Mouse (Mus musculus): ENCODE results near the gene Ift122.
"Not testable (repeated sequence)": the region's sequence is repeated elsewhere in the genome, so short reads cannot be mapped to it uniquely, and the experiment has no call there.

The Ift122 gene

DNA sequence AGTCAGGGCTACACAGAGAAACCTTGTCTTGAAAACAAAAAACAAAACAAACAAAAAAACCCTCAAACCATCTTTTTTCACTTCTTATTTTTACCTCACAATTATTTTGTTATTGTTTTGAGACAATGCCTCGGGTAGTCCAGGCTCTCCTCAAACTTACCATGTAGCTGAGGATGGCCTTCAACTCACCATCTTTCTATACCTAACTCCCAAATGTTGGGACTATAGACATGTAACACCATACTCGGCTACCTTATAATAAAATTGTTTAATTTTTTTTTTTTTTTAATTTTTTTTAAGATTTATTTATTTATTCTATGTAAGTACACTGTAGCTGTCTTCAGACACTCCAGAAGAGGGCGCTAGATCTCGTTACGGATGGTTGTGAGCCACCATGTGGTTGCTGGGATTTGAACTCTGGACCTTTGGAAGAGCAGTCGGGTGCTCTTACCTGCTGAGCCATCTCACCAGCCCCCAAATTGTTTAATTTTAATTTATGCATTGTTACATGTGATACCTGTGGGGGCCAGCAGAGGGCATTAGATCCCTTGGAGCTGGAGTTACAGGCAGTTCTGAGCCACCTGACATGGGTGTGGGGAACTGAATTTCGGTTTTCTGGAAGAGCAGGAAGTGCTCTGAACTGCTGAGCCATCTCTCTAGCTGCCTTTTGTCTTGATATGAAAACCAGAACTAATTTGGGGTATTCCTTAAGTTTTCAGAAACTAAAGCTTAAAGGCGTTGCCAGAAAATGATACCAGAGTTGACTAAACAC is 6.4 kb upstream of the Ift122 start:
- peak; percentile 53 to 82 for DNase-seq (ENCODE audit: low spot score in 2 of 2)

DNA sequence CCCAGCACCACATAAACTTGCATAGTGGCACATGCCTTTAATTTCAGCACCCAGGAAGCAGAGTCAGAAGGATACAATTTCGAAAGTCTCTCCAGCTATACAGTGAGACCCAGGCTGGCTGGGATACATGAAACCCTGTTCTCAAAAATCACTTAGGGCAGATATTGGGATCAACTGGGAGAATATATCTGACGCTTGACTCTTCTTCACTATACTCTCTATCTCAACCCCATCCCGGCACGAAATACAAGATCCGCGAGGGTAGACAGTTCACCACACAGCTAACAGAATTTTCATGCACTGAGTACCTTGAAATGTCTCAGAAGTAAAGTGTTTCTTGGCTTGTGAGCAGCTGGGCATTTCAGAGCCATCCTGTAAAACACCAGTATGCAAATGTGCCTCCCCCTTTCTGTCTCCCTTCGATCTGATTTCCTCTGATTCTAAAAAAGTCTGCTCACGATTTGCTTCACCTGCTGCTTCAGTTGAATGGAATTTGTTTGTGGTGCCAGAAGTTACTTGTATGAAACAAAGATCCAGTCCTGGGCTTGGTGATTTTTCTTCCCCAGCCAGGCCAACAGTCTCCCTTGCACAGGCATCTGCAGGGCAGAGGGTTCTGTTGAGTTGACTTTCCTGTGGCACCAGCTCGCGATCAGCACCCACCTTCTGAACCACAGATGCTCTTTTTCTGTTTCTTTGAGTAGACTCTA is 4.5 kb upstream of the Ift122 start:
- DNase-seq (ENCODE audit: low spot score in 2 of 2), result no peak

DNA sequence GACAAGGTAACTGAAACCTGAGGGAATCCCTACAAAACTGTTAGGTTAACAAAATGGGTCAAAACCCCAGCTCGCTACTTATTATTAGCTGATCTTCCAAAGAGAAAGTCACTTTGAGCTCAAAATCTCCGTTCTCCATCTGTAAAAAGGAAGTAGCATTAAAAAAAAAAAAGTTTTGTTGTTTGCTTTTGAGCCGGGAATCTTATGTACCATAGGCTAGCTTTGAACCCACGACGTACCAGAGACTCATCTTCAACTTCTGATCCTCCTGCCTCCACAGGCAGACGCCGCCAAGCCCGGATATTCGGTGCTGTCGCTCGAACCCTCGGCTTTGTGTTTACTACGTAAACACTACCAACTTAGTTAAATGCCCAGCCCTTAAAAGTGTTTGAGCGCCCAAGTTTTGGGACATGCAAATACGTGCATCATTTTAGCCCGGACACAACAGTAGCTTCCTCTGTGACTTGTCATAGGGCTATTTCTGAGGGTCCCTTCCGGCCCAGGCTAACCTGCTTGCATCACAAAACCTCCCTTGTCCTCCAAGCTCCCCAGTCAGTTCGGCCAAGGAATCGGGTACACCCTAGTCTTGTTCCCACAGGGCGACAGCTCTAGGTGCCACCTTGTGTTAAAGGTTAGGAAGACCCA is 702 bp upstream of the Ift122 start:
- peak in 1 of 2 experiments; percentile 53 for DNase-seq (ENCODE audit: low spot score in 2 of 2)

DNA sequence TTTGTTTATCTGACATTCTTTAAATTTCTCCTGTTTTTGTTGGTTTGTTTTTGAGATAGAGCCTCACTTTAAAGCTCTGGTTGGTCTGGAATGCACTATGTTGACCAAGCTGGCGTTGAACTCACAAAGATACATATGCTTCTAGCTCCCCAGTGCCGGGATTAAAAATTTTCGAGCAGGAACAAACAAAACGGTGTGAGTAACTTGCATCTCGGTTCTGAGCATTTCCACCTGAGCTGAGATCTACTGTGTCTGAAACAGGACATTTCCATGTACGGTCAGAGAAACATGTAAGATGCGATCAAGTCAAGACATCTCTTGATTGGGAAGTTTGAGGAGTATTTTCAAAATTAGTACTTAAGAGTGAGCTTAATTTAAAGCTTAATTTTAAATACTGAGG is 715 bp downstream of the Ift122 start:
- no peak for DNase-seq (ENCODE audit: low spot score in 2 of 2)

DNA sequence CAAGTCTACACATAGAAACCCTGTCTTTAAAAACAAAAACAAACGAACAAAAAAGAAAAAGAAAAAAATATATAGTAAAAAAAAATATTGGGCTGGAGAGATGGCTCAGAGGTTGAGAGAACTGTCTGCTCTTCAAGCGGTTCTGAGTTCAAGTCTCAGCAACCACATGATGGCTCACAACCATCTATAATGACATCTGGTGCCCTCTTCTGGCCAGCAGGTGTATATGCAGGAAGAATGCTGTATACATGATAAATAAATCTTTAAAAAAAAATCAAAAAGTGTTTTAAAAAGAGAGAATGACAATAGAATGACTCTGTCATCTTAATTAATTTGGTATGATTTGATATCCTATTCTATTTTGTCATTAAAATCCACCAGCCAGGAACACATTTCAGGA is 1.2 kb downstream of the Ift122 start:
- peak in 1 of 2 experiments; percentile 58 for DNase-seq (ENCODE audit: low spot score in 2 of 2)

DNA sequence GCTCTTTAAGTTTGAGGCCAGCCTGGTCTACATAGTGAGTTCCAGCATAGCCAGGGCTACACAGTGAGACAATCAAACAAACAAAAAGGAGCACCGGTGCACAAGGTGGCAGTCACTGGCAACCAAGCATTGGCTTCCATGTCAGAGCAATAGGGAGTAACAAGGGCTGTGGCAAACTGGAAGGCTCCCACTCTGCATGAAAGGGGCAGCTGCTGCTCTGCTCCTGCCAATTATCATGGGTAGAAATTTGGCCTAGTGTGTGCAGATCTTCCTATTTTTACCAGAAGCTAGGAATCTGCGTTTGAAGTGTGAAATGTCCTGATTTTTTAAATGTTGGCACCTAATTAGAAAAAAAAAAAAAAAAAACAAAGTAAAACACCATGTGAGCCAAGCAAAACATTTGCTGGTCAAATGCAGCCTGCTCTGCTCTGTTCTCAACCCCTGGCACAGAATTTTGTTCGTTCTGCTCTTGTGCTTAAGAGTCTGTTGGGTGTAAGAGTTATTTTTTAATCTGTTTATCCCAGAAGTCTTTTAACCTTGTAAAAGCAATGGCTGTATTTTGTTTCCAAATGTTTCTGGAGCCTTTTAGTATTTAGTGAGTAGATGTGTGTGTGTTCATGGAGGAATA is 2.6 kb downstream of the Ift122 start:
- no peak for DNase-seq (ENCODE audit: low spot score in 2 of 2)

DNA sequence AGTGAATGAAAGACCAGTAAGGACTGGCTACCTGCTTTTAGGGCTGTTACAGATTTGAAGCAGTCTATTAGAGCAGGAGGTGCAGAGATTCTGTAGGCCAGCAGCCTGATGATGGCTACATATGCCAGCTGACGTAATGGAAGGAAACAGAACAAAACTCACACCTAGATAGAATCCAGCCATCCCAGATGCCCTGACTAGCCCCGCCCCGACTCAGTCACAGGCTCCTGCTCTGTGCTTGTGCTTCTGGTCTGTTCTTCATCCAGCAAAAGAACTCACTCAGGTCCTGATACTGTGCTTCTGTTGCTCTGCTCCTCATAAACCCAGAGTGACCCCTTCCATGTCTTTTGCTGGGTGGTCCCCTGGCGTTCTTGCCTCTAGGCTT is 3.1 kb downstream of the Ift122 start:
- no peak for DNase-seq (ENCODE audit: low spot score in 2 of 2)

DNA sequence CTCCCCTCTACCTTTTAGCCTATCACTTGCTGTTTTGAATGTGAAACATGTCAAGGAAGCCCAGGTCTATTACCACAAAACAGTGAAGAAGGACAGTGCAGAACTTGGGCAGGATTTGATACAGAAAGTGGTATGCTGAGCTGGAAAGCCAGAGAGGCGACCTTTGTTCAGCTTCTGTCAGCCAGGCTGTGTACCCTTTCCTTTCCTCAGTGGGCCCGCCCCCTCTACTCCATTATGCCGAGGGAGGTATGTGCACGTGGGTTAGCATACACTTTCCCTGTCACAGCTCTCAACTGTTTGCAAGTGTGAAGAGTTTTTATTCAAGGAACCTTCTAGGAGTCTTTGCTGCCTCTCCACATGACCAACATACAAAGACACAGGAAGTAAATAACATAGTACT is 6.0 kb downstream of the Ift122 start:
- DNase-seq (ENCODE audit: low spot score in 2 of 2), result no peak

DNA sequence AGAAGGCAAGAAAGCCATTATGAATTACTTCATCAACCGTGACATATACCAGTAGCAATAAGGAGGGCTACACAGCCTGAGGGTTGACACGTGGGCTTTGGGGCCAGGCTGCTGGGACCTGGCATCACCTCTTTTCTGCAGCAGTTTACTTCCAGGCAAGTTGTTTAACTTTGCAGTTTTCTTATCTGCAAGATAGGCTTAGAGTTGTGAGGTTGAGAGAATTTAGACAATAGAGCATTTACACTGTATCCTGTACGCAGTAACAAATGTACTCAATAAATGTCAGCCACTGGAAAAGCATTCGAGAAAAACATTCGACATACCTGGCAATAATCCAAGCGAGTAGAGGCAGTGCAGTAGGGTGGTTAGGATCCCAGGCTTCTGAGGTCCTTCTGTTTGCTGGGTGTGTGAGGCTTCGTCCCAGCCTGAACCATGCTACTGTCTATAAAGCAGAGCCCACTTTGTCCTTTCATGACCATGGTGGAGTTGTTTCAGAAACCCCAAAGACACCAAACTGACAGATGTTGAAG is 6.8 kb downstream of the Ift122 start:
- no peak for DNase-seq (ENCODE audit: low spot score in 2 of 2)

DNA sequence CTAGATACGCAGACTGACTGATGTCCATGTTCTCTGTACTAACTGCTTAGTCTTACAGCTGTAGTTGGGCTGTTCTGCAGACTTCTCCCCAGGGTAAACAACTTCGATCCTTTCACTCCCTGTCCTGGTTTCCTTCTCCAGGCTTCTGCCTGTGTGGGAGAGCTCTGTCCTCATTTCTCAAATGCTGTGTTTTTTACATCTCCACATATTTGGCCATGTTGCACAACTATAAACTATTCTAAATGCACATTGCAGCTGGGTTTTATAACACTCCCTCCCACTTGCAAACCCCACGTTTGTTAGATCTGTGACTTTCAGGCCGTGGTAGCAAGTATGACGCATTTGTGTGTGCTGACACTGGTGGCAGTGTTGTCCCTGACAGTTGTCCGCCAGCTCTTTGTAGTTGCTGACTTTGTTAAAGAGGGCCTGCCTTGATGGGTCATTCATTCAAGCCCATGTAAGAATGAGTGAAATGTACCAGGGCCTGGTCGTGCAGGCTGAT is 10.1 kb downstream of the Ift122 start:
- DNase-seq (ENCODE audit: low spot score in 2 of 2), result no peak

DNA sequence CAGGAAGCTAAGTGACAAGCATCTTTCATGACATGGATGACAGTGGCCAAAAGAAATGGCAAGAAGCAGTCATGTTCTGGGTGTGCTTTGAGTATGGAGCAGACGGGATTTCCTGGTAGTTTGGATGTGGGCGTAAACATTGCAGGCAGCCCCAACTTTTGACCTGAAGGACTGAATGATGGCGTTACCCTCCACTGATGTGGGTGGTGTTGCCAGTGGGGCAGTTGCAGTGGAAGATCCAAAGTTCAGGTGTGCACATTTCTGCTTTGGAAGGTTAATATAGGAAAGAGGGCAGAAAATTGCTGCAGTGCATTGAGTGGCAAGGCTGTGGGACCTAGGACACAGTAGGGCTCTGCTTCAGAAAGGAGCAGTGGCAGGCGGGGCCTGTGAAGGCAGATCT is 12.0 kb downstream of the Ift122 start:
- DNase-seq (ENCODE audit: low spot score in 2 of 2), result no peak

DNA sequence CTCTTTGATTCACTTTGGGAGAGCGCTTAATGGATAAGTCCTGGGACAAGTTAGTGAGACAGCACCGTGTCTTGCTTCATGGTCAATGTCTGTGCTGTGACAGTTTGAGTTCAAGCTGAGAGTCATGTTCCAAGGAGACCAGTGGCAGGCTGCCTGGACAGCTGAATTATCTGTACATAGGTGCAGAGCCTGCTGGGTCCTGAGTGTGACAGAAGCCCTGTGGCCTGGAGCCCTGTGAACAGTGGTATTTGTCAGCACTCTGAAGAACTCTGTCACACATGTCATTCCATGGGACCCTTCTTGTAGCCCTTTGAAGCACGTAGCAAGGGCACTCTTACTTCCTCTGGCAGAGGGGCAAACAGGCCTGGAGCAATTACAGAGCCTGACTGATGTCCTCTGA is 13.9 kb downstream of the Ift122 start:
- not testable (repeated sequence) for DNase-seq (ENCODE audit: low spot score in 2 of 2)

DNA sequence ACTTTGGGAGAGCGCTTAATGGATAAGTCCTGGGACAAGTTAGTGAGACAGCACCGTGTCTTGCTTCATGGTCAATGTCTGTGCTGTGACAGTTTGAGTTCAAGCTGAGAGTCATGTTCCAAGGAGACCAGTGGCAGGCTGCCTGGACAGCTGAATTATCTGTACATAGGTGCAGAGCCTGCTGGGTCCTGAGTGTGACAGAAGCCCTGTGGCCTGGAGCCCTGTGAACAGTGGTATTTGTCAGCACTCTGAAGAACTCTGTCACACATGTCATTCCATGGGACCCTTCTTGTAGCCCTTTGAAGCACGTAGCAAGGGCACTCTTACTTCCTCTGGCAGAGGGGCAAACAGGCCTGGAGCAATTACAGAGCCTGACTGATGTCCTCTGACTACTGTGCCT is 18.0 kb downstream of the Ift122 start:
- DNase-seq (ENCODE audit: low spot score in 2 of 2), result not testable (repeated sequence)

DNA sequence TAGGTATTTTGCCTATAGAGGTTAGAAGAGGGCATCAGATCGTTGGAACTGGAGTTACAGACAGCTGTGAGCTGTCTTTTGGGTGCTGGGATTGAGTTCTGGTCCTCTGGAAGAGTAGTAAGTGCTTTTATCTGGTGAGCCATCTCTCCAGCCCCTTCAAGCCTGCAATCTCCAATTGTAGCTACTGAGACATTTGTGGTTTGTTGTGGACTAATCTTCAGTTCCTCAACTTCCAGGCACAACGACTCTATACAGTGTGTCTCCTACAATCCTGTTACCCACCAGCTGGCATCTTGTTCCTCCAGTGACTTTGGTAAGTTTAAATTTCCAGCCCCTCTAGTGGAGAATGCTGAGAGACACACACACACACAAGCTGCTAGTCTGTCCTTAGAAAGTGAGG is 24.0 kb downstream of the Ift122 start:
- DNase-seq (ENCODE audit: low spot score in 2 of 2), result no peak

DNA sequence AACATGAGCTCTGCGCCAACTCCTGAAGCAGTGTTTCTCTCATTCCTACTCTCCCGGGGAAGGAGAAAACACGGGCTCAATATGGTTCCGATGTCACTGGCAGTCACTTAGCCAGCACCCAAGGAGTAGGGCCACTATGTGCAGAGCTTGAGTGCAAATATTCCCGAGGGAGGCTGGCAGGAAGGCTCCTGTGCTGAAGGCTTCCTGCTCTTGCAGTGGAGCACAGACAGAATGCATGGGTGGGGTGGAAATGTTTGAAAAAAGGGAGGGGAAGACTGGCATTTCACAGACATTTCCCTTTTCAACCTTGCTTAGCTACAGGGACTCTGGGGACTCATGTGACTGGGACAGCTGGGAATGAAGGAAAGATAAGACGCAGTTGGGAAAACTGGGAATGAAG is 25.4 kb downstream of the Ift122 start:
- no peak for DNase-seq (ENCODE audit: low spot score in 2 of 2)

DNA sequence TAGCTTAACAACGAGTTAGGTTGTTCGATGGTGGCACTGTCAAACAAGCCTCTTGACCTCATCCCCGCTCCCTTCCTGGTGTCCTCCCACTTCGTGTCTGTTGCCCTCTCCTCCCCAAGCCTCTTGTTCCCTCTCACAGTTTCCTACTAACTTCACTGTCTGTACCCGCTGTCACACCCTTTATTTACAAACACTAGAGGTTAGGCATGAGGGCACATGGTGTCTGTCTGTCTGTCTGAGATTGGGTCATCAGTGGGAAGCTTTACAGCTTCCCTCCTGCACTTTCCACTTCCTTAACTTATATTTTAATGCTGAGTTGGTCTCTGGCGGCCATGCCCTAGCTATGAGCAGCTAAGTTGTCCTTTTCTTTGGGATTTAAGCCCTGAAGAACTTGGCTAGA is 26.5 kb downstream of the Ift122 start:
- no peak for DNase-seq (ENCODE audit: low spot score in 2 of 2)

DNA sequence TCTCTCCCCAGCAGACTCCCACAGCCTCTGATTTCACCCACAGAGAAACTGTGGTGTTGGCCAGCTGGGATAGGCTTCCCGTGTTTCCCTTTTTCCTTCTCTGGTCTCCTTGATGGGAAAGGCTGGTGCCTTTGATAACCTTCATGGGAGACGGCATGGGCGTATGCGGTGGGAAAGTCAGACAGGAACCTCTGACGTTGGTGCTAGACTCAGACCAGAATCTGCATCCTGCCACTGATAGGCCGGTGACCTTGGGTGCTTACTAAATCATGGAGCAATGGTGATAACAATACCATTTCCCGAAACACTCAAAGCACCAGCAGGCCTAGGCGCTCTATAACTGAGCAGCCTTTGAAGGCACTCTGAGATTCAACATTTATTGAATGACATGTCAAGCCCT is 27.5 kb downstream of the Ift122 start:
- no peak for DNase-seq (ENCODE audit: low spot score in 2 of 2)

DNA sequence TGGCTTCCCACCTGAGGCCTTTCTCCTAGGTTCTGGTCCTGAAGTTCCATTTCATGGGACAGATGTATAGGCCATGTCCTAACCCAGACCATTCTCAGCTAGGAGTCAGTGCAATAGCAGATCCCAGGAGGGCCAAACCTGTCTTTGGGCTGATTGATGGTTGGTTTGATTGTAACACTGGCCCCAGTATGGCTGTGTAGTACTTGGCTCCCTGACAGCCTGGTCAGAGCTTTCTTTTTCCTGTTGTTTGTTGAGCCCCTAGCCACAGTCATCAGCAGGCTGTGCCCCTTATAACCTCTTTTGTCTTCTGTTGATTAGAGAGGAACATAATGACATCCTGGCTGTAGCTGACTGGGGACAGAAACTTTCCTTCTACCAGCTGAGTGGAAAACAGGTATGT is 30.7 kb downstream of the Ift122 start:
- DNase-seq (ENCODE audit: low spot score in 2 of 2), result no peak

DNA sequence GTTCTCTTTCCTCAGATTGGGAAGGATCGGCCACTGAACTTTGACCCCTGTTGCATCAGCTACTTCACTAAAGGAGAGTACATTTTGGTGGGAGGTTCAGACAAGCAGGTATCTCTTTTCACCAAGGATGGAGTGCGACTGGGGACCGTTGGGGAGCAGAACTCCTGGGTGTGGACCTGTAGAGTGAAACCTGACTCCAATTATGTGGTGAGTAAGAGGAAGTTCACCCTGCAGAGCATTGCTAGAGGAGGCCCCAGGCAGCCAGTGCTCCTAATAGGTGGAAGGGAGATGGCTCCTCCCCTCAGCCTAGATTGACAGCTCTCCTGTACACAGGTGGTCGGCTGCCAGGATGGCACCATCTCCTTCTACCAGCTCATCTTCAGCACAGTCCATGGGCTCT is 33.6 kb downstream of the Ift122 start:
- DNase-seq (ENCODE audit: low spot score in 2 of 2), result peak in 1 of 2 experiments; percentile 55

DNA sequence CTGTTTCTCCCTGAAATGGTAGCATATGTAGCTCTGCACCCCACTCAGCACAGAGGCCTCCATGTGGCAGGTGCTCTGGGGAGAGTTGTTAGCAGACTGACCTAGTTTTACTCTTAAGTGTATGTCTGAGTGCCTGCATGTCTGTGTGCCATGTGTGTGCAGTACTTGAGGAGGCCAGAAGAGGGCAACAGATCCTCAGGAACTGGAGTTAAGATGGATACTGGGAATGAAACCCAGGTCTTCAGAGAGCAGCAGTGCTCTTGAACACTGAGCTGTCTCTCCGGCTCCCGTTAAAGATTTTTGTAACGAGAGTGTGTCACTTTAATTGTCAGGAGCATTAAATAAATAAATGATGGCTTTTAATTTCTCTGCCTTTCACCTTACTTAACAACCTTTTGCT is 35.0 kb downstream of the Ift122 start:
- DNase-seq (ENCODE audit: low spot score in 2 of 2), result peak in 1 of 2 experiments; percentile 52

DNA sequence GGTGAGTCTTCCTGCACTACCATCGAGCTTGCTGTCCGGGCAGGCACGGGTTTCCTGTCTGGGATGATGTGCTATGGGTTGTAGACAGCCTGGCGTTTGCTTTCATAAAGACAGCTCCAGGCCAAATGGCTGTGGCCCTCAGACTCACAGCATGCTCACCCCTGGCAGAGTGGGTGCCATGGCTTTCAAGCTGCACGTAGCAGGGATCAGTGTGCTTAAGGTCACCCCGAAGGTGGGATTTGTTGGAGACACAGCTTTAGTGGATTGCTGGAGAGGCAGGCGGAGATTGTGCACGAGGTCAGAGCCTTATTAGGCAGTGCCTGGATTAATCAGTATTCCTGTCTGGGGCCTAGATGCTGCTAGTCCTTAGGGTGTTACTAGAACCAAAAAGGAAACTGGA is 37.3 kb downstream of the Ift122 start:
- DNase-seq (ENCODE audit: low spot score in 2 of 2), result no peak

DNA sequence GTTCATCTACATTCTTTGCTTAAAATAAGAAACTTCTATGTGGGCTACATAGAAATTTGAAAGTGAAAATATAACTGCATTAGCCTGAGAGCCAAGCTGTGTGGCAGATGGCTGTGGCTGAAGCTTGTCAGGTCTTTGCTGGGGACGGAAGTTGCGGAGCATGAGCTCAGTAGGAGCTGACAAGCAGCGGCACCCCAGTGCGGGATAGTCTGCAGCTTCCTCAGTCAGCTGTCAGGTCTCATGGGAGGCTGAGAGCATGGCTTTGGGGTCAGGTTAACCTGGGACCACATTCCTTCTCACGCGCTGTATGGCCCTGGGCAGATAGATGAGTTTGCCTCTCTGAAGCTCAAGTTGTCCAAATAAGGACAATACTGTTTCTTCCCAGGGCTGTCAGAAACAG is 37.8 kb downstream of the Ift122 start:
- no peak for DNase-seq (ENCODE audit: low spot score in 2 of 2)
